Mouse (Mus musculus): ENCODE results near the gene Gm10775. TPM values are rescaled to one million over a fixed set of nuclear protein-coding genes. Genes with fewer than 3 reads are reported as not detected.

Gene Gm10775
- polyA plus RNA-seq, 1 experiment from 2014 or later: not detected

- TF ChIP-seq EP300 (IDR thresholded peaks at IDR 0.05; ENCODE audit: low read depth) (no peak), CTCF (IDR thresholded peaks at IDR 0.05; ENCODE audit: low read depth) (peak; percentile 39)
- peak within 1 kb of the TSS; percentile 77 for H3K9ac ChIP-seq (replicated peaks)
- no peaks in the 10 kb centered on the region for H3K27me3 ChIP-seq (ENCODE audit: insufficient read depth, low read length)
- DNase-seq (peak; percentile 95), ATAC-seq (peak; percentile 99)
- under 1% methylated on average over 50 of the region's 50 CpGs for WGBS (ENCODE audit: insufficient replicate concordance)
- H3K27ac ChIP-seq (ENCODE audit: low read depth): peak within 1 kb of the TSS; percentile 82
- no peaks in the 10 kb centered on the region for H3K36me3 ChIP-seq (replicated peaks; ENCODE audit: insufficient read depth, low read length)
- H3K4me3 ChIP-seq (ENCODE audit: low read depth, low read length): peak within 1 kb of the TSS; percentile 76
- peak within 1 kb of the TSS; percentile 81 for H3K4me2 ChIP-seq (ENCODE audit: low read depth, low read length)
- no peaks in the 10 kb centered on the region for H3K9me3 ChIP-seq (ENCODE audit: low read length)
- H3K4me1 ChIP-seq (ENCODE audit: insufficient read depth): peaks cover 12% of the 10 kb centered on the region
Observed at GRCm38 (mm10) chr13:65278383-65279341, 19.3 kb downstream of the Gm10775 start, which contains the start of gene Zfp369. Gene Zfp369 (plus strand): TSS chr13:65278814.

- no peak for DNase-seq
- Histone ChIP-seq H3K27me3 (ENCODE audit: insufficient read depth, low read length) (no peaks in the 10 kb centered on the region), H3K9me3 (ENCODE audit: low read length) (peaks cover 29% of the 10 kb centered on the region), H3K4me1 (ENCODE audit: insufficient read depth) (no peaks in the 10 kb centered on the region), H3K4me2 (ENCODE audit: low read depth, low read length) (no peak overlapping the region), H3K27ac (ENCODE audit: low read depth) (no peak overlapping the region), H3K36me3 (replicated peaks; ENCODE audit: insufficient read depth, low read length) (peaks cover 26% of the 10 kb centered on the region), H3K4me3 (ENCODE audit: low read depth, low read length) (no peak overlapping the region), H3K9ac (replicated peaks) (no peak overlapping the region)
- 87% methylated on average over 2 of the region's 2 CpGs for WGBS (ENCODE audit: insufficient replicate concordance)
- ATAC-seq: no peak
- TF ChIP-seq CTCF (IDR thresholded peaks at IDR 0.05; ENCODE audit: low read depth) (peak; percentile 42; the same call in 1 of the 2 replicates), EP300 (IDR thresholded peaks at IDR 0.05; ENCODE audit: low read depth) (no peak)
Observed at GRCm38 (mm10) chr13:65286771-65287170, 27.4 kb downstream of the Gm10775 start.

GRCm38 (mm10) chr13:65296354-65296753 lies 37.0 kb downstream of the Gm10775 start:
- Histone ChIP-seq H3K27ac (ENCODE audit: low read depth) (no peak overlapping the region), H3K9me3 (ENCODE audit: low read length) (peaks cover 27% of the 10 kb centered on the region), H3K4me1 (ENCODE audit: insufficient read depth) (no peaks in the 10 kb centered on the region), H3K27me3 (ENCODE audit: insufficient read depth, low read length) (no peaks in the 10 kb centered on the region), H3K4me2 (ENCODE audit: low read depth, low read length) (no peak overlapping the region), H3K9ac (replicated peaks) (no peak overlapping the region), H3K4me3 (ENCODE audit: low read depth, low read length) (no peak overlapping the region), H3K36me3 (replicated peaks; ENCODE audit: insufficient read depth, low read length) (peaks cover 47% of the 10 kb centered on the region)
- WGBS (ENCODE audit: insufficient replicate concordance): 94% methylated on average over 4 of the region's 4 CpGs
- no peak for ATAC-seq
- no peak for DNase-seq
- TF ChIP-seq CTCF (IDR thresholded peaks at IDR 0.05; ENCODE audit: low read depth): no peak
- no peak for TF ChIP-seq EP300 (IDR thresholded peaks at IDR 0.05; ENCODE audit: low read depth)

Other genes with a start within 250 kb of the Gm10775 start
- gene Spata31d1c, start 226.5 kb upstream of the Gm10775 start, polyA plus RNA-seq (2015; fragmentation: Nextera tagmentation; extraction: Ambion mirVana): not detected in 2 replicates
- gene Prss47, start 206.8 kb upstream of the Gm10775 start, polyA plus RNA-seq (2015; fragmentation: Nextera tagmentation; extraction: Ambion mirVana): not detected in 2 replicates
- 25.4 and 27.0 TPM in 2 replicates for gene Mfsd14b, start 146.6 kb upstream of the Gm10775 start, polyA plus RNA-seq (2015; fragmentation: Nextera tagmentation; extraction: Ambion mirVana)
- not detected in 2 replicates for gene Olfr465-ps1, start 121.5 kb upstream of the Gm10775 start, polyA plus RNA-seq (2015; fragmentation: Nextera tagmentation; extraction: Ambion mirVana)
- gene Olfr466, start 109.3 kb upstream of the Gm10775 start, polyA plus RNA-seq (2015; fragmentation: Nextera tagmentation; extraction: Ambion mirVana): not detected in 2 replicates
- gene Nlrp4f, start 53.6 kb upstream of the Gm10775 start, polyA plus RNA-seq (2015; fragmentation: Nextera tagmentation; extraction: Ambion mirVana): not detected in 2 replicates
- 2.5 and 2.7 TPM in 2 replicates for gene Zfp369, start 19.3 kb downstream of the Gm10775 start, polyA plus RNA-seq (2015; fragmentation: Nextera tagmentation; extraction: Ambion mirVana)

Measured in liver, postnatal 0 days (tissue).